Mouse (Mus musculus) liver, embryonic 16.5 days (tissue): Measurements from ENCODE around the gene Slc22a14. TPM values are rescaled to one million over a fixed set of nuclear protein-coding genes. Genes with fewer than 3 reads are reported as not detected.
"Not testable (repeated sequence)": the region's sequence is repeated elsewhere in the genome, so short reads cannot be mapped to it uniquely, and the experiment has no call there.

Experiments
- ATAC-seq: fragments of 200-750 bp; cut with Nextera tagmentation; 2 replicates; pipeline ENCODE4 v1.8.0; 2017; ENCODE audit warnings: low read depth, mild to moderate bottlenecking, moderate number of reproducible peaks, moderate library complexity
- H3K27ac ChIP-seq: fragments of 300-500 bp; sonication (generic); 2 replicates; pipeline ENCODE4 v1.5.1; 2014; ENCODE audit warnings: mild to moderate bottlenecking, low read length
- H3K27me3 ChIP-seq: fragments of 300-500 bp; sonication (generic); 2 replicates; pipeline ENCODE4 v1.6.1; 2014; ENCODE audit warnings: low read depth, low read length, mixed read lengths; ENCODE audit not compliant: control insufficient read depth, insufficient read depth
- H3K36me3 ChIP-seq: fragments of 300-500 bp; sonication (generic); 2 replicates; pipeline ENCODE4 v1.6.1; 2014; ENCODE audit warnings: mild to moderate bottlenecking; ENCODE audit not compliant: control insufficient read depth, insufficient read depth
- H3K4me1 ChIP-seq: fragments of 300-500 bp; sonication (generic); 2 replicates; pipeline ENCODE4 v1.6.1; 2014; ENCODE audit warnings: low read depth, low read length, mixed read lengths; ENCODE audit not compliant: control insufficient read depth
- H3K4me2 ChIP-seq: fragments of 300-500 bp; sonication (generic); 2 replicates; pipeline ENCODE4 v1.6.1; 2014; ENCODE audit warnings: low read depth, low read length, mixed read lengths
- H3K4me3 ChIP-seq: fragments of 300-500 bp; sonication (generic); 2 replicates; pipeline ENCODE4 v1.5.1; 2014; ENCODE audit warnings: low read depth, mild to moderate bottlenecking, low read length
- H3K9ac ChIP-seq: fragments of 300-500 bp; sonication (generic); 2 replicates; pipeline ENCODE4 v1.6.1; 2014; ENCODE audit warnings: low read depth, low read length
- H3K9me3 ChIP-seq: fragments of 300-500 bp; sonication (generic); replicated peaks from 2 replicates; pipeline ENCODE4 v1.6.1; 2016; ENCODE audit warnings: low read length; ENCODE audit not compliant: control insufficient read depth
- WGBS: fragments of 180-500 bp; shearing (Covaris S2); extraction: QIAGEN DNeasy Blood & Tissue Kit; methylation state at CpG from one replicate; pipeline ENCODE4 v1.1.7; 2014; ENCODE audit not compliant: insufficient replicate concordance; 5-methylcytosine and 5-hydroxymethylcytosine counted together
- polyA plus RNA-seq: library from polyadenylated mRNA; unstranded; fragments of >200 nt; fragmentation: Nextera tagmentation; extraction: Ambion mirVana; gene quantifications from 2 replicates; pipeline ENCODE4 v1.2.1, GENCODE M21; 2015

The Slc22a14 gene
- polyA plus RNA-seq, 1 experiment from 2014 or later: not detected

GRCm38 (mm10) chr9:119298563-119298962 lies 66.8 kb downstream of the Slc22a14 start:
- 75% methylated on average over 3 of the region's 3 CpGs for WGBS
- ATAC-seq: no peak
- H3K4me2 ChIP-seq: no peak overlapping the region
- H3K27me3 ChIP-seq: no peaks in the 10 kb centered on the region
- H3K27ac ChIP-seq: no peak overlapping the region
- no peaks in the 10 kb centered on the region for H3K9me3 ChIP-seq
- H3K4me3 ChIP-seq: no peak overlapping the region
- no peaks in the 10 kb centered on the region; the same call in 1 of the 2 replicates for H3K4me1 ChIP-seq
- no peaks in the 10 kb centered on the region for H3K36me3 ChIP-seq
- no peak overlapping the region for H3K9ac ChIP-seq

- Histone ChIP-seq H3K27me3 (no peaks in the 10 kb centered on the region), H3K9me3 (no peaks in the 10 kb centered on the region), H3K4me2 (no peak overlapping the region), H3K9ac (no peak overlapping the region), H3K4me3 (no peak overlapping the region), H3K27ac (no peak overlapping the region), H3K4me1 (no peaks in the 10 kb centered on the region; the same call in 1 of the 2 replicates), H3K36me3 (no peaks in the 10 kb centered on the region)
- peak; percentile 48; the same call in 1 of the 2 replicates for ATAC-seq
- WGBS: 66% methylated on average over 6 of the region's 6 CpGs
Measured at GRCm38 (mm10) chr9:119297696-119298095, 67.7 kb downstream of the Slc22a14 start.

- H3K4me2 ChIP-seq: no peak overlapping the region
- no peaks in the 10 kb centered on the region for H3K4me1 ChIP-seq
- WGBS: 52% methylated on average over 3 of the region's 3 CpGs
- no peaks in the 10 kb centered on the region for H3K9me3 ChIP-seq
- H3K9ac ChIP-seq: no peak overlapping the region
- H3K27me3 ChIP-seq: no peaks in the 10 kb centered on the region
- no peak overlapping the region for H3K4me3 ChIP-seq
- ATAC-seq: no peak
- H3K36me3 ChIP-seq: peaks cover 5% of the 10 kb centered on the region
- no peak overlapping the region for H3K27ac ChIP-seq
Measured at GRCm38 (mm10) chr9:119290791-119291190, 74.6 kb downstream of the Slc22a14 start.

GRCm38 (mm10) chr9:119280894-119281682 lies 84.3 kb downstream of the Slc22a14 start:
- Histone ChIP-seq H3K36me3 (no peaks in the 10 kb centered on the region; the same call in 1 of the 2 replicates), H3K4me3 (no peak overlapping the region), H3K9me3 (no peaks in the 10 kb centered on the region), H3K4me2 (no peak overlapping the region), H3K27ac (no peak overlapping the region), H3K9ac (no peak overlapping the region), H3K4me1 (peaks cover 5% of the 10 kb centered on the region), H3K27me3 (no peaks in the 10 kb centered on the region)
- WGBS: 33% methylated on average over 5 of the region's 5 CpGs
- ATAC-seq: peak; percentile 30

GRCm38 (mm10) chr9:119278031-119278430 lies 87.3 kb downstream of the Slc22a14 start:
- Histone ChIP-seq H3K4me2 (no peak overlapping the region), H3K27ac (no peak overlapping the region), H3K4me1 (peaks cover 5% of the 10 kb centered on the region), H3K9ac (no peak overlapping the region), H3K4me3 (no peak overlapping the region), H3K27me3 (no peaks in the 10 kb centered on the region), H3K9me3 (no peaks in the 10 kb centered on the region), H3K36me3 (no peaks in the 10 kb centered on the region; the same call in 1 of the 2 replicates)
- no peak for ATAC-seq
- 83% methylated on average over 5 of the region's 5 CpGs for WGBS

GRCm38 (mm10) chr9:119276321-119276720 lies 89.0 kb downstream of the Slc22a14 start:
- Histone ChIP-seq H3K27me3 (no peaks in the 10 kb centered on the region), H3K9me3 (no peaks in the 10 kb centered on the region), H3K4me2 (no peak overlapping the region), H3K36me3 (no peaks in the 10 kb centered on the region; the same call in 1 of the 2 replicates), H3K9ac (no peak overlapping the region), H3K27ac (no peak overlapping the region), H3K4me3 (no peak overlapping the region), H3K4me1 (peaks cover under 1% of the 10 kb centered on the region; the same call in 1 of the 2 replicates)
- 81% methylated on average over 7 of the region's 7 CpGs for WGBS
- no peak for ATAC-seq

- not testable (repeated sequence) for H3K36me3 ChIP-seq, H3K4me2 ChIP-seq, H3K9ac ChIP-seq, H3K4me1 ChIP-seq, H3K27ac ChIP-seq, ATAC-seq, H3K27me3 ChIP-seq, H3K4me3 ChIP-seq, H3K9me3 ChIP-seq
- WGBS: 88% methylated on average over 5 of the region's 5 CpGs
Measured at GRCm38 (mm10) chr9:119274814-119275213, 90.5 kb downstream of the Slc22a14 start.

- H3K4me2 ChIP-seq: no peak overlapping the region
- no peaks in the 10 kb centered on the region for H3K36me3 ChIP-seq
- no peak overlapping the region for H3K4me3 ChIP-seq
- no peak for ATAC-seq
- no peaks in the 10 kb centered on the region for H3K27me3 ChIP-seq
- H3K4me1 ChIP-seq: no peaks in the 10 kb centered on the region
- no peaks in the 10 kb centered on the region for H3K9me3 ChIP-seq
- WGBS: 88% methylated on average over 4 of the region's 4 CpGs
- no peak overlapping the region for H3K27ac ChIP-seq
- H3K9ac ChIP-seq: no peak overlapping the region
Measured at GRCm38 (mm10) chr9:119271496-119271895, 93.9 kb downstream of the Slc22a14 start.

- no peak for ATAC-seq
- Histone ChIP-seq H3K4me2 (no peak overlapping the region), H3K27ac (no peak overlapping the region), H3K9me3 (no peaks in the 10 kb centered on the region), H3K36me3 (no peaks in the 10 kb centered on the region), H3K4me3 (no peak overlapping the region), H3K9ac (no peak overlapping the region), H3K4me1 (no peaks in the 10 kb centered on the region), H3K27me3 (no peaks in the 10 kb centered on the region)
- 83% methylated on average over 11 of the region's 11 CpGs for WGBS
Measured at GRCm38 (mm10) chr9:119268588-119269145, 96.7 kb downstream of the Slc22a14 start.
